Mouse (Mus musculus): Measurements from ENCODE around the gene Cyp8b1. TPM values are rescaled to one million over a fixed set of nuclear protein-coding genes. Genes with fewer than 3 reads are reported as not detected.

Gene Cyp8b1
- polyA plus RNA-seq (2014; fragmentation: Illumina TruSeq; extraction: RNeasy Lipid Tissue Mini Kit (QIAGEN cat#74804); ENCODE audit: insufficient read depth, low read depth, low replicate concordance) = 0.27 TPM

GRCm38 (mm10) chr9:121916102-121916501 lies at the start of gene Cyp8b1:
Gene Cyp8b1 (minus strand): TSS chr9:121916305.

GRCm38 (mm10) chr9:121950418-121951113 lies 34.5 kb upstream of the Cyp8b1 start, which contains the start of gene Fam198a:
Gene Fam198a (plus strand): TSS chr9:121950988.

GRCm38 (mm10) chr9:121898245-121898644 lies 17.9 kb downstream of the Cyp8b1 start, which contains the start of gene Ackr2:
Gene Ackr2 (plus strand): TSS chr9:121898355.

Other genes with a start within 250 kb of the Cyp8b1 start
- 3.3 TPM for gene Sec22c, start 210.8 kb downstream of the Cyp8b1 start, polyA plus RNA-seq (2014; fragmentation: Illumina TruSeq; extraction: RNeasy Lipid Tissue Mini Kit (QIAGEN cat#74804); ENCODE audit: insufficient read depth, low read depth, low replicate concordance)
- 55.8 TPM for gene Ss18l2, start 206.0 kb downstream of the Cyp8b1 start, polyA plus RNA-seq (2014; fragmentation: Illumina TruSeq; extraction: RNeasy Lipid Tissue Mini Kit (QIAGEN cat#74804); ENCODE audit: insufficient read depth, low read depth, low replicate concordance)
- 14.5 TPM for gene Nktr, start 197.1 kb downstream of the Cyp8b1 start, polyA plus RNA-seq (2014; fragmentation: Illumina TruSeq; extraction: RNeasy Lipid Tissue Mini Kit (QIAGEN cat#74804); ENCODE audit: insufficient read depth, low read depth, low replicate concordance)
- gene Zfp651, start 157.0 kb downstream of the Cyp8b1 start, polyA plus RNA-seq (2014; fragmentation: Illumina TruSeq; extraction: RNeasy Lipid Tissue Mini Kit (QIAGEN cat#74804); ENCODE audit: insufficient read depth, low read depth, low replicate concordance) = 14.6 TPM
- gene Klhl40, start 138.7 kb downstream of the Cyp8b1 start, polyA plus RNA-seq (2014; fragmentation: Illumina TruSeq; extraction: RNeasy Lipid Tissue Mini Kit (QIAGEN cat#74804); ENCODE audit: insufficient read depth, low read depth, low replicate concordance) = 0.19 TPM
- 2.0 TPM for gene Hhatl, start 123.8 kb downstream of the Cyp8b1 start, polyA plus RNA-seq (2014; fragmentation: Illumina TruSeq; extraction: RNeasy Lipid Tissue Mini Kit (QIAGEN cat#74804); ENCODE audit: insufficient read depth, low read depth, low replicate concordance)
- gene Ccdc13, start 76.8 kb downstream of the Cyp8b1 start, polyA plus RNA-seq (2014; fragmentation: Illumina TruSeq; extraction: RNeasy Lipid Tissue Mini Kit (QIAGEN cat#74804); ENCODE audit: insufficient read depth, low read depth, low replicate concordance) = 2.1 TPM
- 78.8 TPM for gene Higd1a, start 57.9 kb downstream of the Cyp8b1 start, polyA plus RNA-seq (2014; fragmentation: Illumina TruSeq; extraction: RNeasy Lipid Tissue Mini Kit (QIAGEN cat#74804); ENCODE audit: insufficient read depth, low read depth, low replicate concordance)
- gene Ackr2, start 17.9 kb downstream of the Cyp8b1 start, polyA plus RNA-seq (2014; fragmentation: Illumina TruSeq; extraction: RNeasy Lipid Tissue Mini Kit (QIAGEN cat#74804); ENCODE audit: insufficient read depth, low read depth, low replicate concordance) = 12.2 TPM
- gene Fam198a, start 34.7 kb upstream of the Cyp8b1 start, polyA plus RNA-seq (2014; fragmentation: Illumina TruSeq; extraction: RNeasy Lipid Tissue Mini Kit (QIAGEN cat#74804); ENCODE audit: insufficient read depth, low read depth, low replicate concordance) = 2.8 TPM
- gene Pomgnt2, start 80.8 kb upstream of the Cyp8b1 start, polyA plus RNA-seq (2014; fragmentation: Illumina TruSeq; extraction: RNeasy Lipid Tissue Mini Kit (QIAGEN cat#74804); ENCODE audit: insufficient read depth, low read depth, low replicate concordance) = 4.9 TPM
- 46.6 TPM for gene Snrk, start 201.0 kb upstream of the Cyp8b1 start, polyA plus RNA-seq (2014; fragmentation: Illumina TruSeq; extraction: RNeasy Lipid Tissue Mini Kit (QIAGEN cat#74804); ENCODE audit: insufficient read depth, low read depth, low replicate concordance)

Data from lung, adult 10 weeks (tissue).